Mouse (Mus musculus) mouse trophoblast stem cell (cell line): ENCODE measurements around the gene Mdm1.
"Not testable (repeated sequence)": the region's sequence is repeated elsewhere in the genome, so short reads cannot be mapped to it uniquely, and the experiment has no call there.

Source experiments
- in situ Hi-C, 2 experiments: fragments of 300-500 bp; cut with MseI, MboI; formaldehyde crosslinking; loops; 2 replicates in 1 of 2; 3 replicates in 1 of 2; pipeline ENCODE4 v1.15.1; 2025

Gene Mdm1

DNA sequence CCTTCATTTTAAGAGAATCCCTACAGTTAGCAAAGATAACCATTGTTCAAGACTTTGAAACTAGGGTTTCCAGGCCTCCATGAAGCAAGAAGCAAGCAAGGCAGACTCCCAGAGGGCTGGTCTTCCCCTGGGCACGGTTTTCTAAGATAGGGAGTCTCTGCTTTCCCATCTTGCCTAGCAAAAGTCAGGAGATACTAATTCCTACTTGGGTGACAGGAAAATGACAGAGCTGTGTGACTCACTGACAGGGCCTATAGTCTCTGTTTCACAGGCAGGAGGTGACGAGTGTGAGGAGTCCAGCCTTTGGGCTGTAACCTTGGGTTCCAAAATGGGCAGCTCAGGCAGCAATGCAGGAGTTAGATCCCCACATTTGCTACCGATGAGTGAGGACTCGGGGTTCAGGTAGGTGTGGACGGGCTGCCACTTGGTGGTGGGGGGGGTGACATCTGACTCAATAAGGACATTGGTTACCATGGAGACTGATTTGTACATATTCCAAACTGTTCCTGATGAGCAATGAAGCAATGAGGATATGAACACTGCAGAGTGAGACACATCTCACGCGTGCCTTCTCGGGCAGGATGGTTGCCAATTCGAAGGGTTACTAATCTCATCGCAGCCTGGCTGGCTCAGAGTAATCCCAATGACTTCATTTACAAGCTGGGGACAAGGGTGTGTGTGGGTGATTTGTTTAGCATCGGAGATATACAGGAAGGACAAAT, 19.0 kb upstream of the Mdm1 start:
- in situ Hi-C loops: no loop called here

GRCm38 (mm10) chr10:118125236-118125635, 16.4 kb upstream of the Mdm1 start:
- in situ Hi-C loops: no loop called here

- in situ Hi-C loops: no loop called here
Measured at GRCm38 (mm10) chr10:118125776-118126445, 15.7 kb upstream of the Mdm1 start.

DNA sequence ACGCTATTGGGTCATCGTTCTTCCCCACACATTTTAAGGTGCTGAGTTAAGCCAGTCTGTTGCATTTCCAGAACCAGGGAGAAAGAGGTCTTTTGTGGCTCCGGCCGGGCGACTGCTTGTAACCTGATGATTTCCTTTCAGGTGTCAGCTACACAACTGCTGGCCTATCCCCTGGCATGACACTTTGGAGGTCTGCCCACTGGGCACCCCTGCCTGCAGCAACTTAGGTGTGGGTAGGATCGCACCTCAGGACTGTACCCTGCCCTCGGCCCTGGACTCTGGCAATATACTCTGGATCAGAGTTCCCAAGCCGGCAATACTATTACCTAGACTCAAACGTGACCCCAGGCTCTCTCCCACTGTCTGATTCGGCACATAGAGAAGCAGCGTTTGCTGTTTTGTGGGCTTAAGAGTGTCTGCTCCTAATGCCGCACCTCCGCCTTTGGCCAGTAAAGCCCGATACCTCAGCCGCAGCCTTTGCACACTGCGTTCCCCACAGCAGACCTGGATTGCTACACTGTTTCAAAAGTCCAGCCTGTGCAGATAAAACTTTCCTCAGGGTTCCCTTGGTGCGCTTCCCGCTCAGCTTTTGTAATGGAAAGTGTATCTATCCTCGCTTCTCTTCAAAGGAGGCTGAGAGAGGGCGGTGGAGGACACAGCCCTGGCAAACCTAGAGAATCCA, 12.5 kb upstream of the Mdm1 start:
- in situ Hi-C loops: no loop called here

GRCm38 (mm10) chr10:118130016-118130415, 11.6 kb upstream of the Mdm1 start:
- in situ Hi-C loops: no loop called here

- in situ Hi-C loops: no loop called here
Measured at GRCm38 (mm10) chr10:118132993-118133392, 8.6 kb upstream of the Mdm1 start.

GRCm38 (mm10) chr10:118138508-118138907, 3.1 kb upstream of the Mdm1 start:
- in situ Hi-C loops: no loop called here

- in situ Hi-C loops: no loop called here
Measured at GRCm38 (mm10) chr10:118139837-118140570, 1.6 kb upstream of the Mdm1 start.

GRCm38 (mm10) chr10:118141884-118142801, 532 bp downstream of the Mdm1 start:
- in situ Hi-C loops: no loop called here

- in situ Hi-C loops: no loop called here
Measured at GRCm38 (mm10) chr10:118149381-118149780, 7.8 kb downstream of the Mdm1 start.

DNA sequence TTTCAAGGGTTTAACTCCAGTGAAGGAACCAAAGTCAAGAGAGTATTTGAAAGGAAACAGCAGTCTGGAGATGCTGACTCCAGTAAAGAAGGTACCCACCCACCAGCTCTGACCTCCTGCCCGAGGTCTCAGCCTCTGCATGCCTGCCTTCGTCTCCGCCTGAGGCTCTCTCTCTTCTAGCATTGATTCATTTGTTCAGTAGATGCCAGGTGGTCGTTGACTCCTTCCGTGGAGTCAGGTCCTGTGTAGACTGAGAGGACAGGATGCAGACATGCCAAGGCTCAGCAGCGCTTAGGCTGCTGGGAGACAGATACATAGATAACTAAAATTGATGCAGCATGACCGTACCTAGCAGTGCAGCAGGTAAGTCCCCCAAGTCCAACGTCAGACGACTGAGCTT, 9.3 kb downstream of the Mdm1 start:
- in situ Hi-C loops: loop anchor here in 1 of 2 experiments (25.0 kb wide), 1 partner anchor 386 kb away; no protein-coding TSS in a partner anchor

GRCm38 (mm10) chr10:118155932-118156331, 14.3 kb downstream of the Mdm1 start:
- in situ Hi-C loops: loop anchor here in 1 of 2 experiments (25.0 kb wide), 1 partner anchor 381 kb away; no protein-coding TSS in a partner anchor

DNA sequence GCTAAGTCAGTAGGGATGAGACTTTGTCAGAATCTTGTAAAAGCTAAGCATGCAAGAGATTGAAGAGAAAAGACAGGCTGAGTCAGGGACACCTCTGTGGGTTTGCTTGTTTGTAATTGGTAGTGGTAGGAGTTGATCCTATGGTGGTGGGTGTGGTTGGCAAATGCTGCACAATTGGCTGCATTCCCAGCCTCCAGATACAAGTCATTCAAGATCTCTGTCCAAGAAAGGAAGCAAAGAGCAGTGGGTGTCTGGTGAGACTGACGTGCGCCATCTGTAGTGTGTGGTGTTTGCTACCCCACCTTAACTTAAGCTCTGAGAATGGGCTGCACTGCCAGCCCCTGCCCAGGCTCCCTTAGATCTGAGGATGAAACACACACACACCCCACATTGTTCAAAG, 19.5 kb downstream of the Mdm1 start:
- in situ Hi-C loops: loop anchor here in 1 of 2 experiments (25.0 kb wide), 1 partner anchor 376 kb away; no protein-coding TSS in a partner anchor

DNA sequence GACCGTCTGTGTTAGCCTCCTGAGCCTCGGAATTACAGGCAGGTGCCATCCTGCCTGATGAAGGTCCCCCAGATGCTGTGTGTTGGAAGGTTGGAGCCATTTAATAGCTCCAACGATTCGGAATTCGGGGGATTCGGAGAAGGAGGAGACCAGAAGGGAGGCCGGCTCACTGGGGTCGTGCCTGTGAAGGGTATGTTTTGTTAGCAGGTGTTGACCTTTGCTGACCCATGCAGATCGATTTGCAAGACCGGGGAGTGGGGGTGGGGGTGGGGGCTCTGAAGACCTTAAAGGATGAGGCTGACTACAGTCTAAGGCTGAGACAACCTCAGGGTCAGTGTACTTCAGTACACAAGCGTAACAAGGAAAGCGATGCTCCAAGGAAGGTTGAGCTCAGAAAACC, 27.6 kb downstream of the Mdm1 start:
- in situ Hi-C loops: loop anchor here in 1 of 2 experiments (25.0 kb wide), 1 partner anchor 368 kb away; no protein-coding TSS in a partner anchor

DNA sequence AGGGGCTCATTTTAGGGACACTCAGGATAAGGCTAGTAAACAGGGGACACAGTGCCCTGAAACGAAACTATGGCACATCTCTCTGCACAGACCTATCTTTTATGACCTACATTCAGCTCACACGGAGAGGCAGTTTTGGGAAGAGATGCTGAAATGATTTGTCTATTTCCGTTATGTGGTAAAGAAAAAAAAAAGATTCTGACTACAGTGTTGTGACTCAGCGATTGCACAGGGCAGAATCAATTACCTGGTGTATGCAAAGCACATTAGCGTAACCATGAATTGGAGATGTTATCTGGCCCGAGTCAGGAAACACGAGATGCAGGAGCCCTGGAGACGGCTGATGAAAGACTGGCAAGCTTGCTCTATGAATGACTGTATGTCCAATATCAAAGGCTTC, 30.8 kb downstream of the Mdm1 start:
- in situ Hi-C loops: loop anchor here in 1 of 2 experiments (25.0 kb wide), 1 partner anchor 365 kb away; no protein-coding TSS in a partner anchor

DNA sequence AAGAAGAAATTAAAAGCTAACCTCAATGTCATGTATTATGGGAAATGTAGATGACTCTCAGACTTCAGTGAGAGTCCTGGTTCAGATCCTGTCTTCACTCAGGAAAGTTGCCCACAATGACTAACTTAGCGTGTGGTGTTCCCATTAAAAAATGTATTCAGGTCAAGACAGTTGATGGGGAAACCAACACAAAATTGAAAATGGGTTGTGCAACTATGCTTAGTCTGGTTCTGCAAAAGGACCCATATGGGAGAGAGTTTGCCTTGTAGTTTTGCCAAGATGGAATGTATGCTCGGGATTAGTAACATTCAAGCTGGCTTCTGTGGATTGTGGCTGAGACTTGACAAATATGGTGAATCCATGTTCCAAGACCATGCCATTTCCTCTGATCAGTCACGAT, 31.3 kb downstream of the Mdm1 start:
- in situ Hi-C loops: loop anchor here in 1 of 2 experiments (25.0 kb wide), 1 partner anchor 364 kb away; no protein-coding TSS in a partner anchor

- in situ Hi-C loops: not testable (repeated sequence)
Measured at GRCm38 (mm10) chr10:118175542-118175941, 33.9 kb downstream of the Mdm1 start.

DNA sequence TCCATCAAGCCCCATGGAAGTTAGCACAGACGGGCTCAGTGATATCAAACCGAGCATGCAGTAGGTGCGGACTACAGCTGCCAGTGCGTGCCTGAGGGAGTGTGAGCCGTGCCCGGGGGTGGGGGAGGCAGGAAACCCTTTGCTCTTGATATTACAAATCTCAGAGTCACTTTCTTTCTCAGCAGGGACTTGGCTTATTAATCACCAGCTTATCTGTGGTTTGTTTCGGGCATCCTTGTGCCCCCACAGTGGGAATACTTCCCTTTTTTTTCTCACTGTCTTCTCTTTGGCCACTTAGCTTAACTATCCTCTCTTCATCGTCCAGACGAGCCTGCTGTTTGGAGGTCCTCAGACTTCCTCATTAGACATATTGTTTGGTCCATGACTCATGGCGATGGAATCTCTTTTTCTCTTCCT, 37.1 kb downstream of the Mdm1 start:
- in situ Hi-C loops: no loop called here

GRCm38 (mm10) chr10:118179265-118179664, 37.7 kb downstream of the Mdm1 start:
- in situ Hi-C loops: no loop called here

DNA sequence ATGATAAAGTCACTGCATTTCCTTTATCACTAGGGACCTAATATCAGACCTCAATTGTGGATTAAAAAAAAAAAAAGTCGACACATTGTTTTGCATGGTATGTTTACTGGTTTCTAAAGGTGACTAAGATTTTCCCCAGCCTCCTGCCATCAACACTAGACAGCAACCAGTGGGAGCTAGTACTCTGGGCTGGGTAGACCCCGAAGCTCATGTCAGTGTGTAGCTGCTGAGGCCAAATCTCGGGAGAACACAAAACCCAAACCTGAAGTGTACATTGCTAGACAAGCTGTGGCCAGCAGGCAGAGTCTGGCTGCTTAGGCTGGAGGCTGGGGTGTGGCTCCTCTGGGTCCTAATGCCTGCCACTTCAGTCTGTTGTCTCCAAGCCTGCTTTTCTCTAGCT, 53.5 kb downstream of the Mdm1 start:
- in situ Hi-C loops: not testable (repeated sequence)
